Mouse (Mus musculus): Measurements from ENCODE around the gene Wipi1. TPM values are rescaled to one million over a fixed set of nuclear protein-coding genes. Genes with fewer than 3 reads are reported as not detected.
"Not testable (repeated sequence)": the region's sequence is repeated elsewhere in the genome, so short reads cannot be mapped to it uniquely, and the experiment has no call there.

Gene Wipi1
- 10 to 100 TPM; 22.3 to 22.7 TPM for total RNA-seq (2021)

- intact Hi-C loops (cut with DNase I): loop anchor here (5.0 to 10.0 kb wide), 3 partner anchors 41 to 297 kb away; partner anchors contain the start of genes Arsg and Slc16a6
- DNase-seq (ENCODE audit: low spot score in 2 of 2): peak; percentile 97
These were observed at the start of gene Wipi1 for GRCm38 (mm10) chr11:109611303-109612149. Gene Wipi1 (minus strand): TSS chr11:109611967.

GRCm38 (mm10) chr11:109660526-109660925 lies 48.8 kb upstream of the Wipi1 start:
- intact Hi-C loops (cut with DNase I); DNase-seq (ENCODE audit: low spot score in 2 of 2): not testable (repeated sequence)

- DNase-seq (ENCODE audit: low spot score in 2 of 2): no peak
- intact Hi-C loops (cut with DNase I): loop anchor here (10.0 kb wide), 1 partner anchor 619 kb away; no protein-coding TSS in a partner anchor
These were observed 44.5 kb upstream of the Wipi1 start for GRCm38 (mm10) chr11:109656232-109656631.

GRCm38 (mm10) chr11:109654581-109654980 lies 42.8 kb upstream of the Wipi1 start:
- intact Hi-C loops (cut with DNase I): loop anchor here (5.0 to 10.0 kb wide), 2 partner anchors 42 to 620 kb away; partner anchors contain the start of gene Wipi1

GRCm38 (mm10) chr11:109653201-109653600 lies 41.4 kb upstream of the Wipi1 start:
- DNase-seq (ENCODE audit: low spot score in 2 of 2): no peak
- intact Hi-C loops (cut with DNase I): loop anchor here (5.0 to 10.0 kb wide), 2 partner anchors 41 to 622 kb away; partner anchors contain the start of gene Wipi1

More at GRCm38 (mm10) chr11:109654581-109654980, 42.8 kb upstream of the Wipi1 start:
- DNase-seq (ENCODE audit: low spot score in 2 of 2): no peak

- DNase-seq (ENCODE audit: low spot score in 2 of 2): no peak
- intact Hi-C loops (cut with DNase I): loop anchor here (5.0 to 10.0 kb wide), 2 partner anchors 40 to 622 kb away; partner anchors contain the start of gene Wipi1
These were observed 40.7 kb upstream of the Wipi1 start for GRCm38 (mm10) chr11:109652505-109652904.

GRCm38 (mm10) chr11:109651566-109652024 lies 39.8 kb upstream of the Wipi1 start:
- intact Hi-C loops (cut with DNase I): loop anchor here (5.0 to 10.0 kb wide), 2 partner anchors 39 to 623 kb away; partner anchors contain the start of gene Wipi1
- DNase-seq (ENCODE audit: low spot score in 2 of 2): no peak

- intact Hi-C loops (cut with DNase I): loop anchor here (5.0 to 10.0 kb wide), 2 partner anchors 39 to 624 kb away; partner anchors contain the start of gene Wipi1
These were observed 39.2 kb upstream of the Wipi1 start for GRCm38 (mm10) chr11:109650788-109651565.

GRCm38 (mm10) chr11:109649975-109650701 lies 38.4 kb upstream of the Wipi1 start:
- intact Hi-C loops (cut with DNase I): loop anchor here (5.0 to 10.0 kb wide), 2 partner anchors 38 to 625 kb away; partner anchors contain the start of gene Wipi1
- DNase-seq (ENCODE audit: low spot score in 2 of 2): peak; percentile 86 to 87

More at GRCm38 (mm10) chr11:109650788-109651565, 39.2 kb upstream of the Wipi1 start:
- peak; percentile 94 to 95 for DNase-seq (ENCODE audit: low spot score in 2 of 2)

- intact Hi-C loops (cut with DNase I): no loop called here
- no peak for DNase-seq (ENCODE audit: low spot score in 2 of 2)
These were observed 37.4 kb upstream of the Wipi1 start, which contains the start of gene Prkar1a for GRCm38 (mm10) chr11:109649206-109649605. Gene Prkar1a (plus strand): TSS chr11:109649405.

GRCm38 (mm10) chr11:109648510-109648909 lies 36.7 kb upstream of the Wipi1 start:
- no peak for DNase-seq (ENCODE audit: low spot score in 2 of 2)
- intact Hi-C loops (cut with DNase I): no loop called here

- intact Hi-C loops (cut with DNase I): no loop called here
- no peak for DNase-seq (ENCODE audit: low spot score in 2 of 2)
These were observed 29.9 kb upstream of the Wipi1 start for GRCm38 (mm10) chr11:109641498-109642222.

GRCm38 (mm10) chr11:109635871-109636395 lies 24.2 kb upstream of the Wipi1 start:
- intact Hi-C loops (cut with DNase I): no loop called here
- DNase-seq (ENCODE audit: low spot score in 2 of 2): no peak

GRCm38 (mm10) chr11:109634928-109635327 lies 23.2 kb upstream of the Wipi1 start:
- intact Hi-C loops (cut with DNase I): no loop called here
- DNase-seq (ENCODE audit: low spot score in 2 of 2): no peak

- DNase-seq (ENCODE audit: low spot score in 2 of 2): no peak
- intact Hi-C loops (cut with DNase I): no loop called here
These were observed 17.3 kb upstream of the Wipi1 start for GRCm38 (mm10) chr11:109629021-109629521.

GRCm38 (mm10) chr11:109628099-109628498 lies 16.3 kb upstream of the Wipi1 start:
- intact Hi-C loops (cut with DNase I): no loop called here
- DNase-seq (ENCODE audit: low spot score in 2 of 2): no peak

- intact Hi-C loops (cut with DNase I): no loop called here
- DNase-seq (ENCODE audit: low spot score in 2 of 2): no peak
These were observed 15.9 kb upstream of the Wipi1 start for GRCm38 (mm10) chr11:109627648-109628047.

GRCm38 (mm10) chr11:109623238-109623637 lies 11.5 kb upstream of the Wipi1 start:
- DNase-seq (ENCODE audit: low spot score in 2 of 2): no peak
- intact Hi-C loops (cut with DNase I): no loop called here
